Mouse (Mus musculus) ovary, adult 18-20 months (tissue): ENCODE measurements around the gene Ptpn14.

Source experiments
- DNase-seq: peaks from one replicate; pipeline ENCODE4 v3.0.0; 2022; ENCODE audit warnings: low spot score, mixed read lengths

Gene Ptpn14

GRCm38 (mm10) chr1:189718600-189718999 is 9.5 kb upstream of the Ptpn14 start:
- no peak for DNase-seq

GRCm38 (mm10) chr1:189726121-189726520 is 1.9 kb upstream of the Ptpn14 start:
- no peak for DNase-seq

GRCm38 (mm10) chr1:189727346-189727883 is 653 bp upstream of the Ptpn14 start:
- DNase-seq = peak; percentile 67

GRCm38 (mm10) chr1:189728784-189729115 is 682 bp downstream of the Ptpn14 start:
- no peak for DNase-seq

GRCm38 (mm10) chr1:189729141-189729815 is 1.2 kb downstream of the Ptpn14 start:
- DNase-seq = no peak

- DNase-seq = no peak
Observed at GRCm38 (mm10) chr1:189731697-189732096, 3.6 kb downstream of the Ptpn14 start.

- no peak for DNase-seq
Observed at GRCm38 (mm10) chr1:189732156-189732555, 4.1 kb downstream of the Ptpn14 start.

- no peak for DNase-seq
Observed at GRCm38 (mm10) chr1:189740075-189740474, 12.0 kb downstream of the Ptpn14 start.

- no peak for DNase-seq
Observed at GRCm38 (mm10) chr1:189742041-189742440, 14.0 kb downstream of the Ptpn14 start.

GRCm38 (mm10) chr1:189743136-189743535 is 15.1 kb downstream of the Ptpn14 start:
- DNase-seq = no peak

GRCm38 (mm10) chr1:189744914-189745710 is 17.0 kb downstream of the Ptpn14 start:
- DNase-seq = no peak

GRCm38 (mm10) chr1:189746520-189746919 is 18.5 kb downstream of the Ptpn14 start:
- DNase-seq = no peak

GRCm38 (mm10) chr1:189749789-189750188 is 21.7 kb downstream of the Ptpn14 start:
- no peak for DNase-seq

GRCm38 (mm10) chr1:189750233-189750632 is 22.2 kb downstream of the Ptpn14 start:
- DNase-seq = no peak

- DNase-seq = no peak
Observed at GRCm38 (mm10) chr1:189752245-189752644, 24.2 kb downstream of the Ptpn14 start.

- DNase-seq = no peak
Observed at GRCm38 (mm10) chr1:189755072-189755471, 27.0 kb downstream of the Ptpn14 start.

GRCm38 (mm10) chr1:189756306-189757053 is 28.4 kb downstream of the Ptpn14 start:
- DNase-seq = no peak

GRCm38 (mm10) chr1:189757054-189757408 is 29.0 kb downstream of the Ptpn14 start:
- no peak for DNase-seq

- no peak for DNase-seq
Observed at GRCm38 (mm10) chr1:189761581-189762021, 33.5 kb downstream of the Ptpn14 start.

- no peak for DNase-seq
Observed at GRCm38 (mm10) chr1:189764258-189764657, 36.2 kb downstream of the Ptpn14 start.

GRCm38 (mm10) chr1:189767164-189767563 is 39.1 kb downstream of the Ptpn14 start:
- DNase-seq = no peak

GRCm38 (mm10) chr1:189767910-189768309 is 39.8 kb downstream of the Ptpn14 start:
- DNase-seq = no peak

GRCm38 (mm10) chr1:189770516-189770915 is 42.4 kb downstream of the Ptpn14 start:
- no peak for DNase-seq
